Mouse (Mus musculus) kidney, adult 11 months (tissue): ENCODE results near the gene Dnlz.
"Not testable (repeated sequence)": the region's sequence is repeated elsewhere in the genome, so short reads cannot be mapped to it uniquely, and the experiment has no call there.

ENCODE experiments used
- DNase-seq: peaks from one replicate; pipeline ENCODE4 v3.0.0; 2022

Dnlz gene

GRCm38 (mm10) chr2:26351358-26352290, at the start of gene Dnlz:
Dnlz (minus strand) TSS chr2:26352110.
- DNase-seq = peak; percentile 90

- no peak for DNase-seq
Measured at GRCm38 (mm10) chr2:26401023-26401422, 49.1 kb upstream of the Dnlz start.

GRCm38 (mm10) chr2:26400296-26400695, 48.4 kb upstream of the Dnlz start:
- no peak for DNase-seq

GRCm38 (mm10) chr2:26399647-26400046, 47.7 kb upstream of the Dnlz start:
- peak; percentile 85 for DNase-seq

GRCm38 (mm10) chr2:26398978-26399377, 47.1 kb upstream of the Dnlz start:
- DNase-seq = peak; percentile 52

GRCm38 (mm10) chr2:26391617-26392016, 39.7 kb upstream of the Dnlz start:
- no peak for DNase-seq

GRCm38 (mm10) chr2:26390954-26391353, 39.0 kb upstream of the Dnlz start:
- no peak for DNase-seq

- DNase-seq = peak; percentile 70
Measured at GRCm38 (mm10) chr2:26389154-26389690, 37.3 kb upstream of the Dnlz start, which contains the start of the genes Entr1 and Pmpca. Entr1 (minus strand) TSS chr2:26389316. Pmpca (plus strand) TSS chr2:26389339.

GRCm38 (mm10) chr2:26388682-26389153, 36.8 kb upstream of the Dnlz start:
- DNase-seq = no peak

GRCm38 (mm10) chr2:26387713-26388112, 35.8 kb upstream of the Dnlz start:
- DNase-seq = peak; percentile 69

GRCm38 (mm10) chr2:26380871-26381270, 29.0 kb upstream of the Dnlz start:
- not testable (repeated sequence) for DNase-seq

- peak; percentile 85 for DNase-seq
Measured at GRCm38 (mm10) chr2:26380131-26380771, 28.3 kb upstream of the Dnlz start, which contains the start of gene Snapc4. Snapc4 (minus strand) TSS chr2:26380653.

GRCm38 (mm10) chr2:26372396-26372795, 20.5 kb upstream of the Dnlz start:
- DNase-seq = no peak

GRCm38 (mm10) chr2:26368572-26368971, 16.7 kb upstream of the Dnlz start:
- no peak for DNase-seq

- DNase-seq = no peak
Measured at GRCm38 (mm10) chr2:26367911-26368310, 16.0 kb upstream of the Dnlz start.

GRCm38 (mm10) chr2:26364738-26365465, 13.0 kb upstream of the Dnlz start:
- DNase-seq = no peak

GRCm38 (mm10) chr2:26363481-26363880, 11.6 kb upstream of the Dnlz start:
- DNase-seq = no peak

GRCm38 (mm10) chr2:26362991-26363390, 11.1 kb upstream of the Dnlz start:
- DNase-seq = no peak

GRCm38 (mm10) chr2:26360772-26361171, 8.9 kb upstream of the Dnlz start, which contains the start of gene Card9:
Card9 (minus strand) TSS chr2:26360918.
- no peak for DNase-seq

GRCm38 (mm10) chr2:26359983-26360382, 8.1 kb upstream of the Dnlz start:
- no peak for DNase-seq

- no peak for DNase-seq
Measured at GRCm38 (mm10) chr2:26358667-26359320, 6.9 kb upstream of the Dnlz start.

GRCm38 (mm10) chr2:26357484-26357883, 5.6 kb upstream of the Dnlz start:
- peak; percentile 87 for DNase-seq
